Mouse (Mus musculus) G1E (cell line): Measurements from ENCODE around the gene Gm5129.

ENCODE experiments used
- CTCF ChIP-seq: IDR thresholded peaks from 2 replicates; pipeline ENCODE4 v1.5.1; 2012; ENCODE audit warnings: low read depth, low read length, inconsistent platforms, mixed read lengths
- GATA1 ChIP-seq: IDR thresholded peaks from 2 replicates; pipeline ENCODE4 v1.6.1; 2012; ENCODE audit warnings: borderline replicate concordance, low read length, inconsistent platforms, mixed read lengths
- GATA2 ChIP-seq: IDR thresholded peaks from 2 replicates; pipeline ENCODE4 v1.6.1; 2012; ENCODE audit warnings: low read depth, low read length, inconsistent platforms, borderline replicate concordance
- POLR2AphosphoS5 ChIP-seq: IDR thresholded peaks from 2 replicates; pipeline ENCODE4 v1.6.1; 2012; ENCODE audit warnings: low read depth, low read length, inconsistent platforms; ENCODE audit not compliant: insufficient replicate concordance
- TAL1 ChIP-seq: conservative IDR thresholded peaks from 2 replicates; pipeline ENCODE4 v1.6.1; 2012; ENCODE audit warnings: low read depth, low read length, inconsistent platforms, mixed read lengths

- TF ChIP-seq CTCF (no peak), GATA2 (no peak), GATA1 (no peak), TAL1 (no peak), POLR2AphosphoS5 (no peak)
Measured at GRCm38 (mm10) chr5:29778029-29778428, 42.3 kb upstream of the Gm5129 start.
